Mouse (Mus musculus) T-helper 17 cell (primary cell): ENCODE data around the gene Pin1rt1.

Source experiments
- in situ Hi-C, 2 experiments: fragments of 300-600 bp; cut with MboI, MseI; formaldehyde crosslinking; loops; 1 replicate in 1 of 2; 2 replicates in 1 of 2; pipeline ENCODE4 v1.15.1; 2025; ENCODE audit warnings: high pct_unique_total_duplicates in 2 of 2

The Pin1rt1 gene

DNA sequence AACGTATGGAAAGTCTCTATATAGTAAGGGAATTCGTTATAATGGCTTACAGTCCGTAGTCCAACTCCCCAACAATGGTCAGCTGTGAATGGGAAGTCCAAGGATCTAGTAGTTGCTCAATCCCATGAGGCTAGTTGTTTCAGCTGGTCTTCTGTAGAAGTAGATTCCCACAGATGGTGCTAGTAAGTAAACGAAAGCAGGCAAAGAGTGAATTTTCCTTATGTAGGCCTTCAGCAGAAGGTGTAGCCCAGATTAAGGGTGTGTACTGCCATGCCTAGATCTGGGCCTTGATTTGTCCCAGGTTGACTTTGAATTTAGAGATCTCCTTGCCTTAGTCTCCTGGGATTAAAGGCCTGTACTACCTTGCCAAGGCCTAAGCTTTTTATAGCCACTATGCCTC is at the start of gene Pin1rt1:
Pin1rt1 (minus strand) TSS at position 101 of the 400 bp plus-strand sequence.
- in situ Hi-C loops, result loop anchor here in 1 of 2 experiments (5.0 kb wide), 1 partner anchor 56 kb away; no protein-coding TSS in a partner anchor

DNA sequence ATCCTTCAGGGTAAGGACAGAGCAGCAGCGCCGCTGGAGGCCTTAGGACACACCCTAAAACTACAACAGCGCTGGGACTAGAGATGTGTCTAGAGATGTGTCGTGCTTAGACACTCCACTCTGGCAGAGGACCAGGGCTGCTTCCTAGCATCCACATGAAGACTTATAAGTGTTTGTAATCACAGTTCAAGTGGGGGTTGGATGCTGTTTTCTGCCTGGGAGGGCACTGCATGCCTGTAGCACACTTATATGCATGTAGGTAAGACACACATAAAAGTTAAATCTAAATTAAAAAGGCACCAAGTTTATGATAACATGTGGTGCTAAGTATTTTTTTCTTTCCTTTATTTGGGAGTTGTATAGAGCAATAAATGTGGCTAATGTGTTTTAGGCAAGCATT is 47.8 kb upstream of the Pin1rt1 start:
- in situ Hi-C loops, result no loop called here

DNA sequence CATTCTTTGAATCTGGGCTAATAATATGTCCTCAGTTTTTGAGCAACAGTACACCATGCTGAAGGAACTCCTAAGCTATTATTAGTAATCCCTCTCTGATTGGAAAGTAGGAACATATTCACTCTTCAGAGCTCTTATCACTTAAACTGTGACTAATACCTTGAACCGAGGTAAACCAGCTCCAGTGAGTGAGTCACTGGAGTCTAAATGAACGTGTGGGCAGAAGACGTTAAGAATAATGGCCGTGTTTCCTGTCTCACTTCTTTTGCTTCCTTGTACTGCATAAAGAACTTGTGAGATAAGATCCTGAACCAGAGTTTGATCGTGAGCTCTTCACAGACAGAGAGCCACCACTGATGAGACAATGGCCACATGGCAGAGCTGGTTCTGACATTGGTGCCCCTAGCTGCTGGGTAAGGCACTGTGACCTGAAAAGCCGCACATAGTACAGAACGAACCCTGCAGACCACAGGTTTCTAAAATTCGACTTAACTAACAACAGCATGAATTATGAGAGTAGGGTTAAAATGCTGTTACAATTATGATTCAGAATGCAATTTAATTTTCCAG is 47.0 kb upstream of the Pin1rt1 start:
- in situ Hi-C loops, result no loop called here

DNA sequence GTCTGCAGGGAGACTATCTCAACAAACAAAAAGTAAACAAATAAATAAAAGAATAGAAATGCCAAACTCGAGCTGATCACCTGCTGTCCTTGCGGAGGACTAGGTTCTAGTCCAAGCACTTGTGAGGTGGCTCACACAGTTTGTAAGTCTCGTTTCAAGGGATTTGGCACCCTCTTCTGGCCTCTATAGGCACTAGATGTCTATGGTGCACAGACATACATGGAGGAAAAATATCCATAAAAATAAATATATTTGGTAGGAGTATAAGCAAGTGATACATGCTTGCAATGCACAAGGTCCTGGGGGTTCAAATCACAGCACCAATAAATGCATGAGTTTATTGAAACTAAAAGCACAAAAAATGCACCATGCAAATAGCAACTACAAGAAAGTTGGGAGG is 34.4 kb upstream of the Pin1rt1 start:
- in situ Hi-C loops, result loop anchor here in 1 of 2 experiments (5.0 kb wide), 1 partner anchor 63 kb away; no protein-coding TSS in a partner anchor

DNA sequence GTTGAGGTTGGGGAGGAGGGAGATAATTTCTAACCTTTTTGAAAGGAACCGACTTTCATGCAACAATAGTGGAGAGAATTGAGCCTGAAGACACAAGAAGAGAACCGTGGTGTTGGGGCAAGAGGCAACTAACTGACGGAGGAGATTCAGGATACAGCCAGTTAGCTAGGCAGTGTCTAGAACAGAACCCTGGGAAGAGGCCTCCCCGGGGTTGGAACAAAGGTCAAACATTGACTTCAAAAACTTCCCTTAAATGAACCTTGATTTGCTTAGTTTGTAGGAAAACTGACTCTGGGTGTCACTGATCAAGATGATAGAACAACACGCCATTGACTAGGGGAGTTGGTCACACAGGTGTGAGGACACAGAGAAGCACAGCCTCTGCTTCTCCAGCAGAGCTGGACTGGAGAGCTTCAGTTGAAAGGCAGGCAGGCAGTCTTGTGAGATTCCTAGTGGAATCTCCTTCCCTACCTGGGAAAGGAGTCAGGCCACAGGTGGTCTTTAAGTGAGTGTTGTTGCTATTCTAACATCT is 32.5 kb upstream of the Pin1rt1 start:
- in situ Hi-C loops, result no loop called here

DNA sequence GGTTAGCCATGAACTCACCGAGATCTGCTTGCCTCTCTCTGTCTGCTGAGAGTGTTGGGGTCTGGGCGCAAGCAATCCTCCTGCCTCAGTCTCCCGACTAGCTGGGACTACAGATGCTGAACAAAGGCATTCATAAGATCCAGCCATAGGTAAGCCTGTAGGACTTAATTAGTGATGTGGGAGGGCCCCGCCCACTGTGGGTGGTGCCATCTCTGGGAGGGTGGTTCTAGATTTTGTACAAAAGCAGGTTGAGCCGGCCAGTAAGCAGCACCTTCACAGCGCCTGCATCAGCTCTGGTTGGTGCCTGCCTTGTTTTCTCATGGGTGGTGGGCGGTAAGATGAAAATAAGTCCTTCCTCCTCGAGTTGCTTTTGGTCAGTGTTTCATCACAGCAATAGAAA is 30.1 kb upstream of the Pin1rt1 start:
- in situ Hi-C loops, result no loop called here

DNA sequence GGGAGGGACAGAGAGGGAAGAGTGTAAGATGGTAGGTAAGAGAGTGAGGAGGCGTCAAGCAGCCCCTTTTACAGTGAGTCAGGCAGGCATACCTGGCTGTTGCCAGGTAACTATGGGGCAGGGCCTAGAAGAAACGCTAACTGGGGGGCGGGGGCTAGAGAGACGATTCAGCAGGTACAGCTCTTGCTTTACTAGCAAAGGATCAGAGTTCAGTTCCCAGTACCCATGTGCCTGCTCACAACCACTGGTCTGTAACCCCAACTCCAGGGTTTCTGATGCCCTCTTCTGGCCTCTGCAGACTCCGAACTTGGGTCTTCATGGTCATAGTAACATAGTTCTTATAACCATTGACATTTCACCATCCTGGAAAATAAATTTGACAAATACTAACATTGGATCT is 27.8 kb upstream of the Pin1rt1 start:
- in situ Hi-C loops, result no loop called here

DNA sequence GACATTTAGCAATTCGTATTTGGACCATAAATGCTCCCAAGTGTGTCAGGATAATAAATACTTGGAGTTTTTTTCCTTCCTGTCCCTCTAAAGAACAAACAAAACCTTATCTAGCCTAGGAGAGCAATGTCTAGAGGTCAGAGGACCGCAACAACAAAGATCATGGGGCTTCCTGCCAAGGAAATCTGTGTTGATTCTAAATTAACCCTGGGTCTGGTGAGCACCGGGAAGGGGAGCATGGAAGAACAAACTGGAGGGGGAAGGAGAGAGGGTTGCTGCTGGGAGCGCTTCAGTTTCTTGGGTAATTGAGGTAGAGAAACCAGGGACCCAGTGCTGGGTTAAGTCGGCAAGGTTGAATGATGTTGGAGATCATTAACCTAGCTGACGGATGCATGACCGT is 27.0 kb upstream of the Pin1rt1 start:
- in situ Hi-C loops, result no loop called here

DNA sequence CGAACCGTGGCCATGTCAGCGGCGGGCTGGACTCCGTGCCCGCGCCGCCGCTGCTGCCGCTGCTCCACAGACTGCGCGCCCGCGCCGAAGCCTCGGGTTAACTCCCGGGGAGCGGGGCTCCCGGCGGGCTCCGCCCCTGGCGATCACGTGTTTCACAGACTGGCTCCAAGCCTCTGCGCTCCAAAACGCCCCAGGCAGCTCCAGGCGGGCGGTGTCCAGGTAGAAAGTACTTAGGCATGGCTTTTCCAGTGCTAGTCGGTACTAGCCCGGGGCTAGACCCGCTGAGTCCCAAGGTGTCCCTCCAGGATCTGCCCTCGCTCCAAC is 26.5 kb upstream of the Pin1rt1 start, which contains the start of gene Depdc7:
Depdc7 (minus strand) TSS at position 138 of the 324 bp plus-strand sequence.
- in situ Hi-C loops, result no loop called here

DNA sequence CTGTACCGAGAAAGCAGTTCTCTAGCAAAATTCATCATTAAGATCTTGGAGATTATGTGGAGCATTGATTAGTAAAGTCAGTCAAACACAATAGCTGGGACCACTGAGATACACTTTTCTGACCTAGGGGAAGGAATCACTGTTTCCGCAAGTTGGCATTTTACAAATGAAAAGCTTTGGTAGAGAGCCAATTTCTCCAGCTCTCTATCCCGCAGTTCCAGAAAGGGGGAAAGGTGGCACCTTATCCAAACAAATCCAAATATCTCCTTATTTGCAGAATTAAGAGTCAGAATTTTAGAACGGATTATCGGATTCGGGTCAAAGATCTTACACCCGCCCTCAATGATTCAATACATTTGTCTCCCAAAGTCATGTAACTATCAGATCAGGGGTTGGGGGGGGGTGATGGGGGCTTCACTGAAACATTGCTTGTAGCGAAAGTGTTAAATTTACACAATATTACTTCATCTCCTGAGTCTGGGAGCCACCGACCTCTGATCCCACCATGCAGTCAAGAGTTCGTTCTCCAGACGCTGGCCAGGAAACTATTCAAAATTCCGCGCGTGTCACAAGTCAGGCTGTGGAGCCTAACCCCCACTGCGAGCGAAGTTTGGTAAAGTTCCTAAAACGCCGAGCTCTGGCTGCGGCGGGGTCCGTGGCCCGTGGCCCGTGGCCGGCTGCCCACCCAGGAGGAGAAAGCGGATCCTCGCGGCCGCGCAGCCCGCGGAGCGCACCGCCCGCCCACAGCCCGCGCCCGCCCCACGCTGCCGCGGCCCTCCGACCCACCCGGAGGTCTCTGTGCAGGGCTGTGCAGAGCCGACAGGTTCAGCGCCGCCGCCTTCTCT is 25.9 kb upstream of the Pin1rt1 start:
- in situ Hi-C loops, result no loop called here

DNA sequence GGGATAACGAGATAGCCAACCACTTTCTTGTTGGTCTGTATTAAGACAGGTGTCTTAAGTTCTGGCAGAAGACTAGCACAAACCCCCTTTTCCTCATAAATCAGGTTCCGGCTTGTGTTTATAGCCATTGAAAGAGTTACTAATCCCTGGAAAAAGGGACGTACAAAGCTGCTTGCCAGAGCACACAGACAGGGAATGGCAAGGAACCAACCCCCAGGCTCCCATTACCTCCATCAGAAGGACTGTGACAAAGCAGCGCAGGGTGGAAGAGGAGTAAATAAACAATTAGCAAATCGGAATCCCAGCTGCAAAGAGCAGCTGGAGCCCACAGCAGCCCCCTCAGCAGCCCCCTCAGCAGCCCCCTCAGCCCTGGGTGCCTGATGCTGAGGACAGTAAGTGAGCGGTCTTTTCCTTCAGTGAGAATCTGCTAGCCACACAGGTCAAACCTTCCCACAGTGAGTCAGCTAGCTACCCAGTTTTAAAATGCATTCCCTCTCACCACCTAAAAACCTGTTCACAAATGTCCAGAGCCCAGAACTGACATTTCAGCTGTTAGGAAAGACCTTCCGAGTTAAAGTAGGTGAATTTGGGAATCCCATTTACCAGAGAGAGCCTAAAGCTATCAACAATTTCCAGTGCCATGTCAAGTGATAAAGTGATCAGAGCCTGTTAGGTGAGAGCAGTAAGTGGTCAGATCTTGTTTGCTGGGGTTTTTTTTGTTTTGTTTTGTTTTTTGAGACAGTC is 25.0 kb upstream of the Pin1rt1 start:
- in situ Hi-C loops, result no loop called here

DNA sequence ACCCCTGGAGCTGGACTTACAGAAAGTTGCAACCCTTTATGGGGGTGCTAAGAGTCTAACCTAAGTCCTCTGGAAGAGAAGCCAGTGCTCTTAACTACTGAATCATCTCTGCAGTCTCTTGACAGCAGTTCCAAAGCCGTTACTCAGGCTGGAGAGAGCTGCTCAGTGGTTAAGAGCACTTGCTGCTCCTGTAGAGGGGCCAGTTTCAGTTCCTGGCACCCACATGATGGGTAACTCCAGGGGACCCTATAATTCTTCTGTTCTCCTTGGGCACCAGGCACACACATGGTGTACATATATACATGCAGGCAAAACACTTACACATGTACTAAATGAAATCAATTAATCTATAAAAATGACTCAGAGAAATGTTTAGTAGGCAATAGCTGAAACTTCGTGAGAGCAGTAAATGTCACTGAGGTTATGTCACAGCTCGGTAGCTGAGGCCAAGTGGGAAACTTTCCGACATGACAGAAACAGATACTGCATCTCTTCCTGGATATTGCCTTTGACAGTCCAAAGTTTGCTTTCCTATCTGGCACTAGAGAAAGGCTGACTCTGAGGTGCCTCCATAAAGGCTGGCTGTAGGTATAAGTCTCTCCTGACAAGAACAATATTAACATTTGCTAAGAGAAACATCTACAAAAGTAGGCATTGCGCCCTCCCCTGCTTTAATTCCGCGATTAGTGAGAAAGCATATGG is 24.2 kb upstream of the Pin1rt1 start:
- in situ Hi-C loops, result no loop called here

DNA sequence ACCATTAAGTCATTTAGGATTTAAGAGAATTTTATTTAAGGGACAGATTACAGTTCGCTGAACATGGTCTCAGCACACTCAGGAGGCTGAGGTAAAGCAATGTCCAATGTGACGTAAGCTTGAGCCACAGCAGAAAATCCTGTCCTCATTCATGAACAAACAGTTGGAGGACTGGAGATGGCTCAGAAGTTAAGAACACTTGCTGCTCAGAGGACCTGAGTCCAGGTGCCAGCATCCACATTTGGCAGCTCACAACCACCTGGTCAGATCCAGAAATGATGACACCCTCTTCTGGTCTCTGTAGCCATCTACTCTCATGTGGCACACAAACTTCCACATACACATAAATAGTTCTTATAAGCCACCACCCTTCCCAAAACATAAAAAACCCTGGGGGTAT is 23.5 kb upstream of the Pin1rt1 start:
- in situ Hi-C loops, result no loop called here

DNA sequence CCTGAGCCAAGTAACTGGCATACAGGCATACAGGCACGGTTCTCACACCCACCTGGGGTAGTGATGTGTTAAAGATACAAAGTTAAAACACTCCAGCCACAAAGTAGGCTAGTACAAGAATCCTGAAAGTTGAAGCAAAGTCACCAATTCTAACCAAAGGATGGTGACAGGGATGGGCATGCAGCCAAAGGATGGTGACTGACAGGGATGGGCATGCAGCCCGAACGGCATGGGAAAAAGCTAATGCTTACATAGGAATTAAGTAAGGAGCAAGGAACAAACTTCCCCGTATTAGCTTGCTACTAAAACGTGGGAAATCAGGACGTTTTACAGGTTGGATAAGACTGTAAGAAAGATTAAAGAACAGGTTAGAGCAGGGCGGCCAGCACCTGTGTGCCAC is 20.1 kb upstream of the Pin1rt1 start:
- in situ Hi-C loops, result no loop called here

DNA sequence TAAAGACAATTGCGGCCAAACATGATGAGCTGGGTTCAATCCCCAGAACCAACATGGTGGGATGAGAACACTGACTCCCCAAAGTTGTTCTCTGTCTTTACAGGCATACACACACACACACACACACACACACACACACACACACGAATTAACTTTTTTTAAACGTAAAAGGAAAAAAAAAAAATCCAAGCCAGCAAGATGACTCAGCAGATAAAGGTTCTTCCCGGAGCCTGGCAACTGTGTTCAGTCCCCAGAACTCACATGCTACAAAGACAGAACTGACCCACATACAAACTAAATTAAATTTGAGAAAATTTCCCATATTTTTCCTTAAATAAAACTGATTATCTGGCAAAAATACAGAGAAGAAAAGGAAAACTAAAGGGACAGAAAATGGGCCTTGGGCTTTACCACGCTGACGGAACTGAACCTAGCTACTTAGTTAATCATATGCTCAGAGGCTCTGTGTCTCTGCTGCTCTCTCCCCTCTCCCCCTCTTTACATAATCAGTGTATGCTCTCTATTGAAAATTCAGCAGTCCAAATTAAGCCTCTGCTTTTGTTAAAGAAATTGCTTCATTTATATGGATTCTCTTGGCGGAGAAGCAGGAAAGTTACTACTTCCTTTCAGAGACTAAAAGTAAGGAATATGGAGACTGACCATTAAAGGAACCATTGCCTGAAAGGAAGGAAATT is 16.5 kb upstream of the Pin1rt1 start:
- in situ Hi-C loops, result no loop called here

DNA sequence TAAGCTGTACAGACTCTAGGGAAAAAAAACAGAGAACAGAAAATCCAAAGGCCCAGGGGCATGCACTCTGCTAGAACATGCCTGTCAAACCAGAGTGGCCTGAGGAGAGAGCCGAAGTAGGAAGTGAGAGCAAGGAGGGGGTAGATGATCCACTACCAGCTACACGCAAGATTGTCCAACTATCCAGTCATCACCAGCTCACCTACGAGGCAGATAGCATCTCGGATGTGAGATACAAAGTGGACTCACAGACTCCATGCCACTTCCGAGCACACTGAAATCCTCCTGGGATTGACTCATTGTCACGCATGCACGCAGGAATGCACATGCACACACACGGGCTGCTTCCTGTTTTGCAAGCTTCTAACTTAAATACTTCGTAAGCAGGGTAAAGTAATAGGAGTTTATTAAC is 15.9 kb upstream of the Pin1rt1 start:
- in situ Hi-C loops, result no loop called here

DNA sequence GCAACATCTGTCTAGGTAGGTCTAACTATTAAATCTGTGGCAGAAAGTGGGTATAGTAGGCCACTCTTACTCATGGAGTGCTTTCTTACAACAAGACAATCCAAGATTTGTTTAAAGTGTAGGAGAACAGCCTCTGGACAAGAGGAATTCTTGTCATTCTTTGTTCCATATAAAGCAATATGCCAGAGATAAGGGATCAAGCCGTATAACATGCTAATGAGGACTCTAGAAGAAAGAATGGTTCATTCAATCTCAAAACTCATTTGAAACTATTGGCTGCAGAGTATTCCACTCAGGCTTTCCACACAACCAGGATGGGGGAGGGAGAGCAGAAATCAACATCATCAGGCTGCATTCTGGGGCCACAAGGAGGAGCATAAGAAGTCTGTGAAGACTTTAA is 11.2 kb upstream of the Pin1rt1 start:
- in situ Hi-C loops, result no loop called here

DNA sequence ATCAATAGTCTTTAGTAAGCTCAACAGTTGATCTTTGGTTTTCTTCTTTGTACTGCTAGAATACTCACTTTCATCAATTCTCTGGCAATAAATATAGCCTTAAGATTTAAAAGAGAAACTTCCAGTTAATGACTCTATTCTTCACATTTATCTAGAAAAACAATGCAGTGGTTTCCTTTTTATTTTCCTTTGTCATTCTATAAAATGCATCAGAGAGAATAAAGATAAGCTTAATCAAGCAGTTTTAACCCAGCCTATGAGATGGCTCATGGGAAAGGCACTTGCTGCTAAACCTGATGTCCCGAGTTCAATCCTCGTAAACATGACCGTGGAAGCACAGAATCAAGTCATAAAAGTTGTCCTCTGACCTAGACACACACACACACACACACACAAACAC is 5.8 kb upstream of the Pin1rt1 start:
- in situ Hi-C loops, result no loop called here

DNA sequence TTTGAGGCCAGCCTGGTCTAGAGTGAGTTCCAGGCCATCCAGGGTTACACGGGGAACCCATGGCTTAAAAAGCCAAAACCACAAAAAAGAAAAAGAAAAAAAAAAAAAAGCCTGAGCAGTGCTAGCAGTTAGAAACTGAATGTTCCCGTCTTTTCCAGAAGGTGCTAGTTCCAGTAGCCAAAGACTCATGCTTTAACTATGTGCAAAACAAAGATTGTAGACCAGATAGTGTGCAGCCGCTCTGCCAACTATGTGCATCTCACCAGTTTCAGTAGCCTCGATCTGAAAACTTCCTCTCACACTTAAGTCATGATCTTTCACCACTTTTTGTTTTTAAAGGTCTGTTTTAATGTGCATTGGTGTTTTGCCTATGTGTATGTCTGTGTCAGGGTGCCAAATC is 1.6 kb upstream of the Pin1rt1 start:
- in situ Hi-C loops, result loop anchor here in 1 of 2 experiments (5.0 kb wide), 1 partner anchor 54 kb away; no protein-coding TSS in a partner anchor

DNA sequence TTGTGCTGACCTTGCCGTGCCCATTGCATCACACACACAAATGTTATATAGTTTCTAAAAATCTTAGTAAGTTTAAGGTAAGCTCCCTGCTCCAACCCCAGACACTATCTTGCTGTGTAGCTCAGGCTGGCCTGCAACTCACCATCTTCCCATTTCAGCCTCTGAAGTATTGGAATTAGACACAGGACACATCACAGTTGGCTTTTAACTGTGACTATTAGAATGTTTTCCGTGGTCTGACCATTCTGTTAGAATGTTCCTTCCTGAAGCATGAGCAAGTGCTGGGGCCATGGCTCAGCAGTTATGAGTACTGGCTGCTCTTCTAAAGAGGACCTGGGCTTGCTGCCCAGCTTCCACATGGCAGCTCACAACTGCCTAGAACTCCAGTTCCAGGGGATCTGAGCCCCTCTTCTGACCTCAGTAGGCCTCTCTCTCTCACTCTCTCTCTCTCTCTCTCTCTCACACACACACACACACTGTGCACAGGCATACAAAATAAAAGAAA is 1.1 kb upstream of the Pin1rt1 start:
- in situ Hi-C loops, result loop anchor here in 1 of 2 experiments (5.0 kb wide), 1 partner anchor 55 kb away; no protein-coding TSS in a partner anchor

DNA sequence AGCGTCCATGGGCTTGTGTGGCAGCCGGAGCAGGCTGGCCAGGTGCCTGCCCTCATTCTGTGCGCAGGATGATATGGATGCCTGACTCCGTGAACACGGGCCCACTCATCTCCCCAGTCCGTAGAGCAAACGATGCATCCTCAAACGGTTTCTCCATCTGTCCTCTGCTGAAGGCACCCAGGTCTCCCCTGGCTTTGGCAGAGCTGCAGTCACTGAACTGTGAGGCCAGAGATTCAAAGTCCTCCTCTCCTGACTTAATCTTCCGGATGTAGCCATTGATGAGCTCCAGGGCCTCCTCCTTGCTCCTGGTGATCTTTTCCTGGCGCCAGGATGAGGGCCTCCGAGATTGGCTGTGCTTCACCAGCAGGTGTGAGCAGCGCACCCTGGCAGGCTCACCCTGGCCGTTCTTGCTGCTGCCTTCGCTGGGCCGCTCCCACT is 1.9 kb downstream of the Pin1rt1 start:
- in situ Hi-C loops, result no loop called here
